ENCODE assay signal across 24 mouse cellular contexts in genomic region chr11:87807433-87807832, GRCm38 (mm10). TPM values are rescaled to one million over a fixed set of nuclear protein-coding genes. Genes with fewer than 3 reads are reported as not detected.
DNase-seq lines count a peak whose midpoint lies in the region; TF ChIP-seq lines count a peak whose summit lies in the region.
"Had no signal": no experiment of that assay in that cellular context is flagged by ENCODE, and none has a peak within 500 bp of the region (broad histone marks: within the 10 kb centered on the region; RNA-seq: fewer than 3 reads in every experiment).

No protein-coding gene starts in this region.

- H3K27me3 ChIP-seq in CH12.LX (replicated peaks): peaks cover 2% of the 10 kb centered on the region

- H3K9ac ChIP-seq in CH12.LX (ENCODE audit: insufficient read depth, low read depth): no peak overlapping the region

- H3K9me3 ChIP-seq in CH12.LX (replicated peaks; ENCODE audit: low read length): no peaks in the 10 kb centered on the region
- H3K9me3 ChIP-seq: G1E had no signal

- TF ChIP-seq EP300 in CH12.LX (IDR thresholded peaks at IDR 0.05; ENCODE audit: low read length): peak; percentile 85

- no peak overlapping the region for H3K27ac ChIP-seq in CH12.LX (ENCODE audit: insufficient read depth, low read depth)

- no peak for TF ChIP-seq CTCF in CH12.LX (conservative IDR thresholded peaks at IDR 0.05 in 1 of 2, IDR thresholded peaks at IDR 0.05 in 1 of 2; ENCODE audit: low read depth in 2 of 2, low read length in 2 of 2)

- H3K4me2 ChIP-seq in CH12.LX (ENCODE audit: insufficient read depth, low read depth, poor library complexity, severe bottlenecking): no peak overlapping the region

- in situ Hi-C loops in CH12.LX (cut with MboI; ENCODE audit: low pct_ligation_motif_present, low pct_unique_long_range_greater_than_20kb, low sequenced_read_pairs): no loop called here

- H3K4me1 ChIP-seq in CH12.LX (ENCODE audit: control insufficient read depth in 1 of 2, insufficient read depth in 2 of 2): peaks cover 4 to 19% of the 10 kb centered on the region in 2 experiments

- no peak for TF ChIP-seq RAD21 in CH12.LX (IDR thresholded peaks at IDR 0.05; ENCODE audit: low read depth, low read length)

- DNase-seq in CH12.LX (ENCODE audit: extremely low read depth): peak; percentile 16
- peak; percentile 29 for DNase-seq in induced T-regulatory cell, adult 2 months (ENCODE audit: low read depth)
- no peak for DNase-seq in ovary, postnatal 36 days (ENCODE audit: low spot score)
- no peak for DNase-seq in layer of hippocampus, adult 9-11 months
- DNase-seq: adrenal gland, adult 2 months; adrenal gland, adult 8-10 months; adrenal gland, postnatal 10 days; adrenal gland, postnatal 14 days; adrenal gland, postnatal 25 days; adrenal gland, postnatal 36 days; B cell, adult 2 months; cerebellum, adult 11 months; cerebellum, adult 11-12 months; cerebellum, adult 18-20 months; cerebellum, adult 2 months had no signal

- no peaks in the 10 kb centered on the region for H3K79me2 ChIP-seq in CH12.LX (replicated peaks; ENCODE audit: control insufficient read depth, extremely low read depth, insufficient read depth, poor library complexity, severe bottlenecking)

- dilution Hi-C loops in CH12.LX (cut with MboI; ENCODE audit: extremely low pct_ligation_motif_present, extremely low pct_unique_long_range_greater_than_20kb, low sequenced_read_pairs): no loop called here

- TF ChIP-seq POLR2A in CH12.LX (IDR thresholded peaks at IDR 0.05; ENCODE audit: low read depth, low read length): no peak

- no peak overlapping the region for H3K4me3 ChIP-seq in CH12.LX (replicated peaks in 1 of 3; ENCODE audit: low read depth in 2 of 3, low read length in 2 of 3, poor library complexity in 1 of 3)

- no peaks in the 10 kb centered on the region for H3K36me3 ChIP-seq in CH12.LX (replicated peaks in 1 of 2; ENCODE audit: control insufficient read depth in 1 of 2, insufficient read depth in 1 of 2, low read length in 1 of 2)
- H3K36me3 ChIP-seq: G1E had no signal

TF ChIP-seq in CH12.LX, 34 proteins besides CTCF, POLR2A, EP300 and RAD21:
- TF ChIP-seq ZKSCAN1 (IDR thresholded peaks at IDR 0.05; ENCODE audit: borderline replicate concordance, low read depth, low read length) (no peak), MAZ (IDR thresholded peaks at IDR 0.05; ENCODE audit: low read depth, low read length) (0 out of 2 replicates have a peak, but pooled peaks have one; percentile 20), CHD1 (IDR thresholded peaks at IDR 0.05; ENCODE audit: low read depth, low read length) (no peak), KAT2A (IDR thresholded peaks at IDR 0.05; ENCODE audit: insufficient replicate concordance, low read length) (0 out of 2 replicates have a peak, but pooled peaks have one; percentile 37), IRF4 (IDR thresholded peaks at IDR 0.05; ENCODE audit: low read depth, low read length) (peak; percentile 59), MYC (IDR thresholded peaks at IDR 0.05; ENCODE audit: low read depth, low read length) (0 out of 2 replicates have a peak, but pooled peaks have one; percentile 30), ZNF384 (IDR thresholded peaks at IDR 0.05; ENCODE audit: low read depth, low read length) (no peak), USF1 (IDR thresholded peaks at IDR 0.05; ENCODE audit: low read depth, low read length) (no peak), ETS1 (conservative IDR thresholded peaks at IDR 0.05; ENCODE audit: low read depth, low read length) (peak; percentile 53; the same call in 1 of the 2 replicates), MAFK (IDR thresholded peaks at IDR 0.05; ENCODE audit: insufficient replicate concordance, low read length) (0 out of 2 replicates have a peak, but pooled peaks have one; percentile 26), MAX (IDR thresholded peaks at IDR 0.05; ENCODE audit: low read length) (peak; percentile 25; the same call in 1 of the 2 replicates), SMC3 (IDR thresholded peaks at IDR 0.05; ENCODE audit: low read depth, low read length) (no peak), JUND (conservative IDR thresholded peaks at IDR 0.05; ENCODE audit: low read depth, low read length) (0 out of 2 replicates have a peak, but pooled peaks have one; percentile 20), SIN3A (IDR thresholded peaks at IDR 0.05; ENCODE audit: low read length) (0 out of 2 replicates have a peak, but pooled peaks have one; percentile 53)

RNA-seq across cellular contexts. Expression of gene Mpo, which starts 14.1 kb away (rescaled TPM):
- total RNA-seq in CH12.LX (2012; rRNA removed) (not detected in 2 replicates), CH12.LX (2014; rRNA removed) (not detected in 2 replicates)
- polyA plus RNA-seq in CH12.LX (2012; ENCODE audit: insufficient read length, low read depth): not detected in 2 replicates
- total RNA-seq: adrenal gland, adult 18-20 months; adrenal gland, adult 8-10 months; adrenal gland, postnatal 25 days; ES-E14; MEL had no signal
- polyA plus RNA-seq: activated CD4-positive, CD25-positive, alpha-beta regulatory T cell, adult 4 months; adrenal gland, adult 2 months; C2C12; CD4-positive, CD25-positive, alpha-beta regulatory T cell, adult 4 months; Patski had no signal

RNA-seq across cellular contexts. Expression of gene Lpo, which starts 20.7 kb away (rescaled TPM):
- not detected in 2 replicates for total RNA-seq in CH12.LX (2012; rRNA removed)
- not detected in 2 replicates for total RNA-seq in CH12.LX (2014; rRNA removed)
- not detected in 2 replicates for polyA plus RNA-seq in CH12.LX (2012; ENCODE audit: insufficient read length, low read depth)
- total RNA-seq: adrenal gland, adult 18-20 months; adrenal gland, adult 2 months; adrenal gland, adult 8-10 months; adrenal gland, postnatal 10 days; adrenal gland, postnatal 14 days; adrenal gland, postnatal 25 days; adrenal gland, postnatal 36 days; adrenal gland, postnatal 4 days; ES-E14; G1E; MEL had no signal
- polyA plus RNA-seq: activated CD4-positive, CD25-positive, alpha-beta regulatory T cell, adult 4 months; adrenal gland, adult 2 months; C2C12; CD4-positive, CD25-positive, alpha-beta regulatory T cell, adult 4 months; G1E; Patski had no signal

RNA-seq across cellular contexts. Expression of gene Mks1, which starts 45.6 kb away (rescaled TPM):
- total RNA-seq in CH12.LX (2012; rRNA removed) (17.9 and 24.4 TPM in 2 replicates), CH12.LX (2014; rRNA removed) (16.9 and 20.4 TPM in 2 replicates)
- polyA plus RNA-seq in CH12.LX (2012; ENCODE audit: insufficient read length, low read depth): 26.3 and 27.7 TPM in 2 replicates

RNA-seq across cellular contexts. Expression of gene Tspoap1, which starts 47.1 kb away (rescaled TPM):
- total RNA-seq in CH12.LX (2012; rRNA removed): 19.9 and 36.9 TPM in 2 replicates
- 12.8 and 16.5 TPM in 2 replicates for total RNA-seq in CH12.LX (2014; rRNA removed)
- 11.6 and 12.3 TPM in 2 replicates for polyA plus RNA-seq in CH12.LX (2012; ENCODE audit: insufficient read length, low read depth)
- polyA plus RNA-seq: C2C12 had no signal

Comparison
In these comparisons a context has a peak if more than half of its experiments do, and no peak if none do; other contexts are left out.
1. DNase-seq: peak in CH12.LX (single experiment) and induced T-regulatory cell, adult 2 months (single experiment); none in ovary, postnatal 36 days (single experiment) and layer of hippocampus, adult 9-11 months (single experiment).